Mouse (Mus musculus): ENCODE results near the gene Figla.

Gene Figla

DNA sequence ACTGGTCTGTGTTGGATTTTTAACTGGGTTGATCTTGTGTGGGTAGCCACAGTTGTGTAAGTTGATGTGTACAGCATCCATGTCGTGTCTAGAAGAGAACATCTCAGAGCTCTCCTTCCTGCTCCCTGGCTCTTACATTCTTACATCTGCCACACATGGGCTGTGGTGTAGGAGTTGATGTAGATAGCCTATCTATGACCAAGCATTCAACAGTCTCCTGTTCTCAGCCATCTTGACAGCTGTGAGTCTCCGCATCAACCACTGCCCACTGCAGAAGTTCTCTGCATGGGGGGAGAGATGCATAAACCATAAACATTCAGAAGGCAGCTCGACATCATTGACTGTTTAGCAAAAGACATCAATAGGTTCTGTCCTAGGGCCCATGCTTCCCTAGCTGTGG, 53.9 kb downstream of the Figla start:
- no peak for DNase-seq (ENCODE audit: low spot score in 2 of 2)

DNA sequence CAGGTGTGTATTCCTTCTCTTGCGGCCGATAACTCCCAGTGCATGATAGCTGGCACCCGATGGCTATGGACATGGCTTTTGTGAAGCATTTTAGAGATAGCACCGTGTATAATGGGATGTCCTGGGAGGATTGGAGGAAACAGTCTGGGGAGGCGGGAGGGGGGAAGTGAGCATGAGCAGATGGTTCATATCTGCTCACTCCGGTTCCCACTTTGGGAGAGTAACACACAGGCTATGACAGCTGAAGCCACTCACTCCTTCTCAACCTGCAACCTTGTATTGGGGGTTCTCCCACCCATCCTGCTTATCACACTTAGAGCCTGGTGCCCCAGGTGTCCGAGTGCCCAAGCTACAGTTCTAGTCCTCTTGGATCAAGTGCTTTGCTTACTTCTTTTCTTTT, 54.3 kb downstream of the Figla start:
- DNase-seq (ENCODE audit: low spot score in 2 of 2), result no peak
